Mouse (Mus musculus): ENCODE data around the gene CN725425.

GRCm38 (mm10) chr15:91153311-91153710 is 46.0 kb upstream of the CN725425 start:
- TF ChIP-seq CTCF (IDR thresholded peaks at IDR 0.05; ENCODE audit: borderline replicate concordance, control insufficient read depth, extremely low read depth, insufficient read depth, low read length, poor library complexity) (no peak), POLR2A (IDR thresholded peaks at IDR 0.05; ENCODE audit: control insufficient read depth, extremely low read depth, insufficient read depth, low read length, poor library complexity) (no peak)

Measured in thymus, adult 2 months (tissue).